Mouse (Mus musculus) olfactory bulb, adult 2 months (tissue): ENCODE data around the gene Zbtb37. TPM values are rescaled to one million over a fixed set of nuclear protein-coding genes. Genes with fewer than 3 reads are reported as not detected.

Experiments used
- H3K27ac ChIP-seq: fragments of 200-500 bp; 2 replicates; pipeline ENCODE4 v1.5.1; 2012; ENCODE audit warnings: low read depth, low read length; ENCODE audit not compliant: insufficient read depth
- H3K4me1 ChIP-seq: fragments of 200-500 bp; 2 replicates; pipeline ENCODE4 v1.6.1; 2012; ENCODE audit warnings: low read length; ENCODE audit not compliant: control insufficient read depth, insufficient read depth
- H3K4me3 ChIP-seq: fragments of 200-500 bp; 2 replicates; pipeline ENCODE4 v1.5.1; 2012; ENCODE audit warnings: mild to moderate bottlenecking, low read depth, low read length, moderate library complexity; ENCODE audit not compliant: insufficient read depth
- CTCF ChIP-seq: fragments of 200-500 bp; IDR thresholded peaks from 2 replicates; pipeline ENCODE4 v1.5.1; 2012; ENCODE audit warnings: low read depth, mild to moderate bottlenecking, low read length, moderate library complexity; ENCODE audit not compliant: insufficient read depth
- POLR2A ChIP-seq: fragments of 200-500 bp; IDR thresholded peaks from 2 replicates; pipeline ENCODE4 v1.6.1; 2012; ENCODE audit warnings: mild to moderate bottlenecking, low read depth, low read length, moderate library complexity; ENCODE audit not compliant: insufficient read depth
- WGBS: fragments of 180-500 bp; shearing (Covaris S2); methylation state at CpG from one replicate; pipeline ENCODE4 v1.1.7; 2018; 5-methylcytosine and 5-hydroxymethylcytosine counted together
- polyA plus RNA-seq: library from polyadenylated mRNA; stranded (reverse); fragments of >200 nt; gene quantifications from 2 replicates; pipeline ENCODE4 v1.2.4, GENCODE M21; 2012; ENCODE audit warnings: low replicate concordance; ENCODE audit not compliant: missing spikeins, insufficient read depth, insufficient read length

The Zbtb37 gene
- polyA plus RNA-seq, 1 experiment = not detected

- 92% methylated on average over 7 of the region's 7 CpGs for WGBS
- H3K4me3 ChIP-seq = no peak overlapping the region
- H3K27ac ChIP-seq = no peak overlapping the region
- TF ChIP-seq CTCF (no peak), POLR2A (no peak)
- H3K4me1 ChIP-seq = no peaks in the 10 kb centered on the region
These were observed 6.8 kb upstream of the Zbtb37 start for GRCm38 (mm10) chr1:161041261-161042020.

GRCm38 (mm10) chr1:161040855-161041254 lies 6.2 kb upstream of the Zbtb37 start:
- Histone ChIP-seq H3K4me1 (no peaks in the 10 kb centered on the region), H3K4me3 (no peak overlapping the region), H3K27ac (no peak overlapping the region)
- no peak for TF ChIP-seq CTCF
- TF ChIP-seq POLR2A = no peak

DNA sequence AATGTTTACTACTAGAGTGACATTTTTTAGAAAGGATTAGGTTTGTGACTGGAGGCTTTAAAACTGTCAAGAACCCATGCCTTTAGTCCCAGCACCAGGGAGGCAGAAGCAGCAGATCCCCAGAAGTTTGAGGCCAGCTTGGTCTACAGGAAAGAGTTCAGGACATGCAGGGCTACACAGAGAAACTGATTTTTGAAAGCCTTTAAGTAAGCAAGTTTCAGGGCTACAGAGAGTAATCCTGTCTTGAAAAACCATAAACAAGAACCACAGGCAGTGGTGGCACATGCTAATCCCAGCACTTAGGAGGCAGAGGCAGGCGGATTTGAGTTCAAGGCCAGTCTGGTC lies 5.7 kb upstream of the Zbtb37 start:
- 60% methylated on average over 1 of the region's 1 CpGs for WGBS
- Histone ChIP-seq H3K27ac (no peak overlapping the region), H3K4me3 (no peak overlapping the region), H3K4me1 (no peaks in the 10 kb centered on the region)
- TF ChIP-seq POLR2A (no peak), CTCF (no peak)

DNA sequence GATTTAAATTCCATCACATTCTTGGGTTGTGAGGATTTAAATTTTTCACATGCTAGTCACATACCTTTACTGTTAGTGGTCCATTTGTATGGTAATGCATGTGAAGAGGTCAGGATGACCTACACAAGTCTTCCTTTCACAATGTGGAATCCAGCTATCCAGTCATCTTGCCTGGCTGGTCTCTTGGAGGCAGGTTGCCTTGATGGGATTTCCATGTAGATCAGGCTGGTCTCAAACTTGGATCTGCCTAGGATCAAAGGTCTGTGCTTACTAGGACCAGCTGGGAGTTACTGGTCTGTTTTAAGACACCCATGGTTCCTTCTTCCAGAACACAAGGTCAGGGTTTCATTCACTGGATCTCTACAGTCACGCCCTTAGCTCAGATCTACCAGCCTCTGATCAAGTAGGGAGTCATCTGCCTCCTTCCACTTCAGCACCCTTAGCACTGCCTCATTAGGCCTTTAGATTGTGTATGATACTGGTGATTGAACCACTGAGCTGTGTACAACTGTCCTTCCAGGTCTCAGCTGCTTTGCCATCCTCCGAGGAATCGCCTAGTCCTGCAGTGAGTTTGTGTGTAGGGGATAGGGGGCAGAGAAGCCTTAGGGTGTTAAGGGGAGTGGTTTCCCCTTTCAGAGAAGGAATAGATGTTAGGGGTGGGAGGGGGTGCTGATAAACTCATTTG lies 5.2 kb upstream of the Zbtb37 start:
- WGBS = 33% methylated on average over 3 of the region's 3 CpGs
- TF ChIP-seq POLR2A = no peak
- no peak overlapping the region for H3K4me3 ChIP-seq
- no peak overlapping the region; the same call in 1 of the 2 replicates for H3K27ac ChIP-seq
- no peaks in the 10 kb centered on the region for H3K4me1 ChIP-seq

GRCm38 (mm10) chr1:161038968-161039721 lies 4.5 kb upstream of the Zbtb37 start:
- Histone ChIP-seq H3K4me3 (no peak overlapping the region), H3K4me1 (no peaks in the 10 kb centered on the region), H3K27ac (no peak overlapping the region)
- WGBS = 16% methylated on average over 3 of the region's 3 CpGs
- TF ChIP-seq CTCF = no peak
- TF ChIP-seq POLR2A = no peak

- 25% methylated on average over 3 of the region's 3 CpGs for WGBS
- no peak overlapping the region for H3K4me3 ChIP-seq
- H3K4me1 ChIP-seq = no peaks in the 10 kb centered on the region
- no peak for TF ChIP-seq CTCF
- TF ChIP-seq POLR2A = no peak
- H3K27ac ChIP-seq = no peak overlapping the region
These were observed 3.4 kb upstream of the Zbtb37 start for GRCm38 (mm10) chr1:161038004-161038403.

GRCm38 (mm10) chr1:161037599-161037998 lies 3.0 kb upstream of the Zbtb37 start:
- WGBS = 19% methylated on average over 3 of the region's 3 CpGs
- Histone ChIP-seq H3K27ac (no peak overlapping the region), H3K4me3 (no peak overlapping the region), H3K4me1 (no peaks in the 10 kb centered on the region)
- no peak for TF ChIP-seq CTCF
- no peak for TF ChIP-seq POLR2A

- WGBS = 2% methylated on average over 1 of the region's 1 CpGs
- no peaks in the 10 kb centered on the region for H3K4me1 ChIP-seq
- no peak overlapping the region for H3K4me3 ChIP-seq
- no peak overlapping the region for H3K27ac ChIP-seq
- TF ChIP-seq CTCF (no peak), POLR2A (no peak)
These were observed 2.4 kb upstream of the Zbtb37 start for GRCm38 (mm10) chr1:161037026-161037425.

DNA sequence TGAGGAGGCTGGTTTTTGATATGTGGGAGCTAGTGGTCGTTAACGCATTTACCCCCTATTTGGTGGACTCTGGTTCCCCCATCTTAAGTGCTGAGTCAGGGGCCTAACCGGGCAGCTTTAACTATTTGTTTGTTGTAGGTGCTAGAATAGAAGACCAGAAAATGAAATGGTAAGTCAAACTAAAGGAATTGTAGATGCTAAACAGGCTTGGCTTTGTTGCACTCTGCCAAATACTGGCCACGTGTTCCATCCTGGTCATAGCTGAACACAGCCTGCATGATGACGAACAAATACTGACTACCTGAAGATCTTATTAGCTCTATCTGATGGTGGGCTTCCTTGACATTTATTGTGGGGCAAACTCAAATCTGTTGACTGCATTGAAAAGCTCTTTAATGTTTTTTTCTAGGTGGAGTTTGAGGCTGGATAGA lies 1.8 kb upstream of the Zbtb37 start:
- TF ChIP-seq CTCF (no peak), POLR2A (no peak)
- Histone ChIP-seq H3K4me3 (peak overlapping the region; percentile 20; the same call in 1 of the 2 replicates), H3K4me1 (no peaks in the 10 kb centered on the region), H3K27ac (peak overlapping the region; percentile 20; the same call in 1 of the 2 replicates)
- WGBS = 2% methylated on average over 5 of the region's 5 CpGs

DNA sequence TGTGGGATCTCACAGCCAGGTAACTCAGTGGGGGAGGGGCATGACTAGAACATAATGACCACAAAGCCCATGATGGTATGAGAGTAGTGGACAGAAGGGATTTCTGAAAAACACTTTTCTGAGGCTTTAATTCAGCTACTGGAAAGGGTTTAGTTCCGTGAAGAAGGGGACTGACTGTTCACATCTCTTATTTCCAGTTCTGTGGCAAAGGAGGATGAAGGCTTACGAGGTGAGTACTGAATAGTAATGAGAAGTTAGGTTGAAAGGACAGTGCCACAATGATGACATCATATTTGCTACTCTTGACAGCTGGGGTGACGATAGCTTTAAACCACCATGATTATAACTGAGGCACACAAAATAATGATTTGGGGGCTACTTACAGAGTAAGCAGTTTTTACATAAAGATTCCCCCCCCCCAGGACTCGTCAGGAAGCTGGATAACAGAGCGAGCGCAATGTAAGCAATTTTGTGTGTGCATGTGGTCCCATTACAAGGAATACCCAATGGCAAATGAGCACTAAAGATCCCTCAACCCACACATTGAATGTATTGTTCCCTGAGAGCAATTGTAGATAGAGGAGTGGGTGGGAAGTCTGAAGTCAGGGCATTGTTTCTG lies 1.2 kb upstream of the Zbtb37 start:
- no peak for TF ChIP-seq POLR2A
- no peak for TF ChIP-seq CTCF
- Histone ChIP-seq H3K4me3 (peak overlapping the region; percentile 79), H3K4me1 (no peaks in the 10 kb centered on the region), H3K27ac (peak overlapping the region; percentile 88)
- under 1% methylated on average over 6 of the region's 6 CpGs for WGBS
